Mouse (Mus musculus): ENCODE measurements around the gene Apba2.

DNA sequence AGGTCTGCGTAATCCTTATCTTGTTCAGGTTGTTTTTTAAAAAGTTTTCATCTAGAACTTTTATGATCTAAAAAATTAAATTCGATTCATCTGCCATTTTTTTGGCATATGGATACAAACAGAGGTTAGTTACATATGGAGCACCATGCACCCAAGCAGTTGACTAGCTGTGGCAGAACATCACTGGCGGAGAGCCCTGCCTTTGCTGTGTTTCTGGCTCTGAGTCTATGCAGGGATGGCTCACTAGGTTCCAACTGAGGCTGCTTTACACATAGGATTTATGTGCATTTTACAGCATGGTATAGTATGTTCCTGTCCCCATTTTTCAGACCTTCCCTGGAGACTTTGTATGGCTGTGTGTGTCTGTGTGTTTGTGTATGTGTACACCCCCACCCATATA lies 221.8 kb downstream of the Apba2 start:
- TF ChIP-seq CTCF (IDR thresholded peaks at IDR 0.05; ENCODE audit: control insufficient read depth, insufficient read depth, insufficient read length) (no peak), MYOG (IDR thresholded peaks at IDR 0.05; ENCODE audit: control insufficient read depth, extremely low read depth, insufficient read length) (no peak), USF1 (IDR thresholded peaks at IDR 0.05; ENCODE audit: low read depth) (no peak), MAX (IDR thresholded peaks at IDR 0.05) (no peak), MYOD1 (IDR thresholded peaks at IDR 0.05; ENCODE audit: control insufficient read depth, insufficient read length, low read depth) (no peak), CEBPB (IDR thresholded peaks at IDR 0.05; ENCODE audit: low read depth) (no peak), FOSL1 (IDR thresholded peaks at IDR 0.05; ENCODE audit: insufficient read depth, low read length, poor library complexity, severe bottlenecking) (no peak)
